Mouse (Mus musculus) small intestine, adult 2 months (tissue): Measurements from ENCODE around the gene Nup153.

Source experiments
- CTCF ChIP-seq: fragments of 200-500 bp; IDR thresholded peaks from 2 replicates; pipeline ENCODE4 v1.5.1; 2012; ENCODE audit warnings: low read depth, mild to moderate bottlenecking, control low read depth, inconsistent platforms, low read length, moderate library complexity, mixed read lengths; ENCODE audit not compliant: insufficient replicate concordance, insufficient read length; ENCODE audit errors: extremely low read depth
- POLR2A ChIP-seq: fragments of 200-500 bp; IDR thresholded peaks from 2 replicates; pipeline ENCODE4 v1.6.1; 2012; ENCODE audit warnings: low read depth, mild to moderate bottlenecking, control low read depth, inconsistent platforms, low read length, moderate library complexity

DNA sequence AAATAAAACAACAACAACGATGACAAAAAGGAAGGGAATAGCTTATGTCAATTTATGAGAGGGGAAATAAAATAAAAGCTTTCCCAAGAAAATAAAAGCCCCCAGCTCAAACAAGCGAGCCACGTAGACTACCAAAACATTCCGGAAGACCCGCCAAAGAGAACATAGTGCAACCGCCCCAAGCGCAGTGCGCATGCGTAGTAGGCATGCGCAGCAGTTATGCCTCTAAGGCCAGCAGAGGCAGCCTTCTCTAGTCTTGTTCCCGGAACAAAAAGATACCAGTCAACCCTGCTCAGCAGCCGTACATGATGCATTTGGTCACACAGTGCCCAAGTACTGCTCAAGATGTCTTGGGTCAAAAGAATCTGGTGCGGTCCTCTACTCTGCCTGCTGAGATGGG lies 30.9 kb upstream of the Nup153 start:
- no peak for TF ChIP-seq CTCF
- TF ChIP-seq POLR2A, result no peak
